Mouse (Mus musculus) erythroblast, embryonic 14.5 days (primary cell): ENCODE results near the gene Eif4ebp2.

Experiments used
- GATA1 ChIP-seq: IDR thresholded peaks from 2 replicates; pipeline ENCODE4 v1.6.1; 2012; ENCODE audit warnings: low read length, inconsistent platforms, mixed read lengths
- TAL1 ChIP-seq: IDR thresholded peaks from 3 replicates; pipeline ENCODE4 v1.6.1; 2012; ENCODE audit warnings: low read length, inconsistent platforms, mixed read lengths

DNA sequence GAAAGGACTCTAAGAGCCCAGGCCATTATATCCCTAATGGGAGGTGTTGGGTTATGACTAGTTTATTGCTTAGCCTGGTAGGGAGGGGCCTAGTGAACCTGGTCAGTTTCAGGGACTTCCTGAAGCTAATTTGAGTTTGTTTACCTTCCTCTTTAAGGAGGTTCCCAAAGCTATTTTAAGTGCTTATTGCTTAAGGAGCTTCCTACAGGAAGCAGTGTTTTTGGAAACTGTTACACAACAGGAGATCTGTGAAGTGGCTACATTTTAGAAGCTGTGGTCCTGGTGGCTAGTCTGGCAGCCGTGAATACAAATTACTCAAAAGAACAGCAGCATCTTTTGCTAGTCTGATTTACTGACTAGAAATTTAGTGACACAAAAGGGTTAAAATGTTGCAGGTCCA is 21.9 kb upstream of the Eif4ebp2 start:
- TF ChIP-seq GATA1 (no peak), TAL1 (no peak)
